Mouse (Mus musculus): ENCODE results near the gene Plscr3. TPM values are rescaled to one million over a fixed set of nuclear protein-coding genes. Genes with fewer than 3 reads are reported as not detected.

Plscr3 gene
- polyA plus RNA-seq, 1 experiment from 2014 or later: 107 TPM

- Histone ChIP-seq H3K4me1 (ENCODE audit: insufficient read depth, low read depth, low read length) (peaks cover 11% of the 10 kb centered on the region), H3K9me3 (ENCODE audit: low read length) (no peaks in the 10 kb centered on the region), H3K4me2 (replicated peaks; ENCODE audit: low read depth, low read length) (peak overlapping the region; percentile 17; the same call in 1 of the 2 replicates), H3K27me3 (replicated peaks; ENCODE audit: insufficient read depth, low read length) (no peaks in the 10 kb centered on the region), H3K4me3 (ENCODE audit: low read depth, low read length) (no peak overlapping the region), H3K27ac (ENCODE audit: low read length) (peak overlapping the region; percentile 62), H3K36me3 (ENCODE audit: insufficient read depth, low read length) (no peaks in the 10 kb centered on the region), H3K9ac (replicated peaks; ENCODE audit: low read depth) (0 out of 2 replicates have a peak overlapping the region, but pooled peaks have one; percentile 12)
- 67% methylated on average over 8 of the region's 8 CpGs for WGBS
- DNase-seq (ENCODE audit: low spot score) (no peak), ATAC-seq (no peak)
- TF ChIP-seq EP300 (IDR thresholded peaks at IDR 0.05) (no peak), CTCF (IDR thresholded peaks at IDR 0.05) (no peak)
These were observed 38.5 kb downstream of the Plscr3 start for GRCm38 (mm10) chr11:69884663-69885062.

GRCm38 (mm10) chr11:69886907-69887635 lies 40.9 kb downstream of the Plscr3 start:
- H3K27me3 ChIP-seq (replicated peaks; ENCODE audit: insufficient read depth, low read length): no peaks in the 10 kb centered on the region
- peak; percentile 70 for ATAC-seq
- no peak overlapping the region for H3K4me3 ChIP-seq (ENCODE audit: low read depth, low read length)
- peaks cover 14% of the 10 kb centered on the region; the same call in 1 of the 2 replicates for H3K4me1 ChIP-seq (ENCODE audit: insufficient read depth, low read depth, low read length)
- no peak overlapping the region for H3K4me2 ChIP-seq (replicated peaks; ENCODE audit: low read depth, low read length)
- no peak overlapping the region for H3K9ac ChIP-seq (replicated peaks; ENCODE audit: low read depth)
- WGBS: 59% methylated on average over 8 of the region's 8 CpGs
- H3K9me3 ChIP-seq (ENCODE audit: low read length): no peaks in the 10 kb centered on the region
- peak overlapping the region; percentile 32; the same call in 1 of the 2 replicates for H3K27ac ChIP-seq (ENCODE audit: low read length)
- TF ChIP-seq CTCF (IDR thresholded peaks at IDR 0.05): peak; percentile 76
- no peak for TF ChIP-seq EP300 (IDR thresholded peaks at IDR 0.05)
- no peaks in the 10 kb centered on the region for H3K36me3 ChIP-seq (ENCODE audit: insufficient read depth, low read length)
- DNase-seq (ENCODE audit: low spot score): peak; percentile 71

DNA sequence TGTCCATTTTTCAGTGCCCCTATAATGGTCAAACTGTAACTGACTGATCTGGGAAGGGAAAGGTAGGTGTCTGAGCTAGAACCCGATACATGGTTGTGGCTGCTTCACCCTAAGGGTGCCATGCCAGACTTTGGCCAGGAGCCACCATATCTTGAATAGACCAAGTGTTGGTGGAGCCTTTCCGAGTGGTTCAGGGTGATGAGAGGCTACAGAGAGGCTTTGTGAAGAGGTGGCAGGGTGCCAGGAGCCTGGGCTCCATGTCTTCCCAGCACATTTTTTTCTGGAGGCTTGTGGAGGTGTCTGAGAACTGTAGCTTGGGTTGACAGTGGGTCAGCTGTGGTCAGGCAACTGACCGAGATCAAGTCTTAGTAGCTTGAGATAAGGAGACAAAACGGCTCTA lies 45.3 kb downstream of the Plscr3 start:
- TF ChIP-seq CTCF (IDR thresholded peaks at IDR 0.05) (no peak), EP300 (IDR thresholded peaks at IDR 0.05) (no peak)
- H3K27ac ChIP-seq (ENCODE audit: low read length): no peak overlapping the region
- no peaks in the 10 kb centered on the region for H3K36me3 ChIP-seq (ENCODE audit: insufficient read depth, low read length)
- WGBS: 25% methylated on average over 4 of the region's 4 CpGs
- H3K4me2 ChIP-seq (replicated peaks; ENCODE audit: low read depth, low read length): no peak overlapping the region
- no peak overlapping the region for H3K4me3 ChIP-seq (ENCODE audit: low read depth, low read length)
- H3K9ac ChIP-seq (replicated peaks; ENCODE audit: low read depth): no peak overlapping the region
- ATAC-seq (peak; percentile 71), DNase-seq (ENCODE audit: low spot score) (peak; percentile 65)
- peaks cover 9% of the 10 kb centered on the region; the same call in 1 of the 2 replicates for H3K4me1 ChIP-seq (ENCODE audit: insufficient read depth, low read depth, low read length)
- no peaks in the 10 kb centered on the region for H3K27me3 ChIP-seq (replicated peaks; ENCODE audit: insufficient read depth, low read length)
- no peaks in the 10 kb centered on the region for H3K9me3 ChIP-seq (ENCODE audit: low read length)

DNA sequence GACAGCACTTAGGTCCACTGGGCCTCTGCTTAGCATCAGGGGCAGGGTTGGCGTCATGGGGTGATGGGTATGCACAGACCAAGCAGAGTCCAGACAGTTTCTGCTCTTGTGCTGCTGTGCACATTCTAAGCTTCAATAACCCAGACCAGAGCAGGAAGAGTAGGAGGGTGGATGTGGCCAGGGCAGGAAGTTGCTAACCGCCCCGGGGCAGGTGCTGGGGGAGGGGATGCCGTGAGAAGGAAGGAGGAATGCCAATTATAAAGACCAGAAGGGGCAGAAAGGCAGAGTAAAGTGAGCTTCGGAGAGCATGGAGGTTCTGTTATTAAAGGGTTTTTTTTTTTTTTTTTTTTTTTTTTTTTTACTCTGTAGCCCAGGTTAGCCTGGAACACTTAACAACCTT lies 48.5 kb downstream of the Plscr3 start:
- H3K27me3 ChIP-seq (replicated peaks; ENCODE audit: insufficient read depth, low read length): no peaks in the 10 kb centered on the region
- H3K4me3 ChIP-seq (ENCODE audit: low read depth, low read length): no peak overlapping the region
- no peak overlapping the region for H3K27ac ChIP-seq (ENCODE audit: low read length)
- TF ChIP-seq CTCF (IDR thresholded peaks at IDR 0.05) (no peak), EP300 (IDR thresholded peaks at IDR 0.05) (no peak)
- no peak overlapping the region for H3K9ac ChIP-seq (replicated peaks; ENCODE audit: low read depth)
- no peak overlapping the region for H3K4me2 ChIP-seq (replicated peaks; ENCODE audit: low read depth, low read length)
- DNase-seq (ENCODE audit: low spot score) (peak; percentile 23), ATAC-seq (no peak)
- no peaks in the 10 kb centered on the region for H3K9me3 ChIP-seq (ENCODE audit: low read length)
- H3K4me1 ChIP-seq (ENCODE audit: insufficient read depth, low read depth, low read length): peaks cover 9% of the 10 kb centered on the region; the same call in 1 of the 2 replicates
- 69% methylated on average over 5 of the region's 5 CpGs for WGBS
- no peaks in the 10 kb centered on the region for H3K36me3 ChIP-seq (ENCODE audit: insufficient read depth, low read length)

DNA sequence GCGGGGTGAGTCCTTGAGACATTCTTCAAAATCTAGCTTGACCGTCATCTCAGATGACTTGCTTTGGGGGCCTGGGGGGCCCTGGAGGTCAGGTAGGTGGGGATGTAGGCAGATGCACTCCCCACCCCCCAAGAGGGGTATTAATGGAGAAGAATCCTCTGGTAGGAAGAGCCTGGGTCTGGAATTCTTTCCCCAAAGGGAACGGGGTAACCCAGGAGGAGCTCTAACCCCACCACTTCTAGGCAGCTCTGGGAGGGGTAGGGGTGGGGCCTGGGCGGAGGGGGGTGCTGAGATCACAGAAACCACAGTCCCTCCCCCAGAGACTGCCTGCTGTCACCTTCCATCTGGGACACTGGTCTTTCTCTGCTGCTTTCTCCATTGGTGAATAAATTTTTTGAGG lies 49.1 kb downstream of the Plscr3 start, which contains the start of gene Acap1:
Acap1 (minus strand) TSS at position 249 of the 400 bp plus-strand sequence.
- Histone ChIP-seq H3K4me3 (ENCODE audit: low read depth, low read length) (no peak within 1 kb of the TSS), H3K9ac (replicated peaks; ENCODE audit: low read depth) (no peak within 1 kb of the TSS), H3K4me2 (replicated peaks; ENCODE audit: low read depth, low read length) (no peak within 1 kb of the TSS), H3K4me1 (ENCODE audit: insufficient read depth, low read depth, low read length) (peaks cover 9% of the 10 kb centered on the region; the same call in 1 of the 2 replicates), H3K27me3 (replicated peaks; ENCODE audit: insufficient read depth, low read length) (no peaks in the 10 kb centered on the region), H3K9me3 (ENCODE audit: low read length) (no peaks in the 10 kb centered on the region), H3K27ac (ENCODE audit: low read length) (no peak within 1 kb of the TSS), H3K36me3 (ENCODE audit: insufficient read depth, low read length) (no peaks in the 10 kb centered on the region)
- DNase-seq (ENCODE audit: low spot score): no peak
- TF ChIP-seq CTCF (IDR thresholded peaks at IDR 0.05) (no peak), EP300 (IDR thresholded peaks at IDR 0.05) (no peak)
- 72% methylated on average over 4 of the region's 4 CpGs for WGBS
- ATAC-seq: no peak

- no peak overlapping the region for H3K9ac ChIP-seq (replicated peaks; ENCODE audit: low read depth)
- ATAC-seq (no peak), DNase-seq (ENCODE audit: low spot score) (peak; percentile 54)
- peak overlapping the region; percentile 82; the same call in 1 of the 2 replicates for H3K4me3 ChIP-seq (ENCODE audit: low read depth, low read length)
- H3K36me3 ChIP-seq (ENCODE audit: insufficient read depth, low read length): peaks cover 3% of the 10 kb centered on the region; the same call in 1 of the 2 replicates
- no peak for TF ChIP-seq CTCF (IDR thresholded peaks at IDR 0.05)
- peak overlapping the region; percentile 73; the same call in 1 of the 2 replicates for H3K4me2 ChIP-seq (replicated peaks; ENCODE audit: low read depth, low read length)
- H3K27ac ChIP-seq (ENCODE audit: low read length): no peak overlapping the region
- no peaks in the 10 kb centered on the region for H3K27me3 ChIP-seq (replicated peaks; ENCODE audit: insufficient read depth, low read length)
- no peaks in the 10 kb centered on the region for H3K9me3 ChIP-seq (ENCODE audit: low read length)
- H3K4me1 ChIP-seq (ENCODE audit: insufficient read depth, low read depth, low read length): no peaks in the 10 kb centered on the region
- WGBS: 28% methylated on average over 4 of the region's 4 CpGs
These were observed 53.7 kb downstream of the Plscr3 start for GRCm38 (mm10) chr11:69899870-69900269.
